Mouse (Mus musculus): ENCODE data around the gene Abhd6.

The Abhd6 gene

DNA sequence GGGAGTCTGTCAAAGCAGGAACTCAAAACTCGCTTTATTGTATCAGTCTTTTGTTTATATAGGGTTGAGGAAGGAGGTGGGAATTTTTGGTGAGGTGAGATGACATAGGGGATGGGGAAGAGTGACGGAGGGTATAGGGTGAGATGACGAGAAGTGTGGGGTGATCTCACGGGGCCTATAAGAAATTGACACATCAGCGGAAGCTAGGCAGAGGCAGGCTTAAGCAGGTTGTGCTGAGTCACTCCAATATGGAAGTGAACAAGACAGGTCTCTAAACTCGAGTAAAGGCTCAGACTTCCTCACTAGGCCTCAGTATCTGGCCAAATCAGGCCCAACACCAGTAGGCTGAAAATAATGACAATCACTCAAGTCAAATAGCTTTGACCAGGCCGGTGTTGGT lies 57.2 kb downstream of the Abhd6 start:
- DNase-seq (ENCODE audit: low read depth, low spot score) = peak; percentile 39

DNA sequence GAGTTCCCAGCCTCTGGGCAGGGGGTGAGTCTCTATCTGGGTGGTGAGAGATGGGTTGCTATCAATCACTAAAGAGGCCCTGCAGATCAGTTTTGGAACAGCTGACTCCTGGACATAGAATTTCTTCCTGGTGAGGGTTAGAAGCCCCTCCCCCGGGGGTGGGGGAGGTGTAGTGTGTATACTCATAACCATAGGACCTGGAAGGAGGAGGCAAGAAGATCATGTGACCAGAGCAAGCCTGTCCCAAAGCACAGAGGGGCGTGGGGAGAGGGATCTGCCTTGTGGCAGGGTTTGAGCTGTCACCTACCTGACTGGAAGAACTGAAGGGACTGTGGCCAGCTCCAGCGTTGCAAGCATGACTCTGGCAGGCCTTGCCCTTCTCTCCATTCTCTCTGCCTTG lies 59.4 kb downstream of the Abhd6 start:
- peak; percentile 77 for DNase-seq (ENCODE audit: low read depth, low spot score)

DNA sequence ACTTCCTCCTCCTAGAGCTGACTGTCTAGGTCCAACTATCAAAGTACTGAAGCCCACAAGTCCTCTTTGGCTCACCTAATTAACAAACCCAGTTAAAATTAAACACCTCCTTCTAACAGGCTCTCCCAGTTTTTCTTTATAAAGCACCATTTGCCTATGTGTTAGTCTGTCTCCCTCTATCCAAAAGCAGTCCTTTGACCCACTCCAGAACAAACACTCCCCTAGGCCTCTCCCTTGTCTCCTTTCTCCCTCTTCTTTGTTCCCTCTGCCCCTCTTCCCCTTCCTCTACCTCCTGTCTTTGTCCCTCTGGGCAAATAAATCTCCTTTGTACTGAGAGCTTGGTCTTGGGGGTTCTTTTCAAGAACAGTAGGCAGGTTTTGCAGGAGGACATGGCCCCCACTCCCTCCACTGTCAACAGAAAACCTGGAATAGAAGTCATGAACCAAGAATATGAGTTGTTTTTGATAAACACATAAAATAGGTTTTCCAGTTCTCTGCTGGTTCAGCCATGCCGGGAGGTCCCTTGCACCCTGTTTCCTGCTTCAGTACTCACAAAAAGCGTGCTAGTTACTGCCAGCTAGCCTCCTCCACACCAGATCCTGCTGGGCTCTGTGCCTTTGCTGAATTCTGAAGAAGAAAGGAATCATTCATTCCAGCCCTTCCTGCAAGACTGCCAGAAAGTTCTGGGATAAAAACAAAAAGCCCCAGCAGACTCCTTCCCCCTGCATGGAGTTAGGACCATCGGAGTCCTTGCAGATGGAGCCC lies 60.0 kb downstream of the Abhd6 start:
- DNase-seq (ENCODE audit: low read depth, low spot score) = no peak

DNA sequence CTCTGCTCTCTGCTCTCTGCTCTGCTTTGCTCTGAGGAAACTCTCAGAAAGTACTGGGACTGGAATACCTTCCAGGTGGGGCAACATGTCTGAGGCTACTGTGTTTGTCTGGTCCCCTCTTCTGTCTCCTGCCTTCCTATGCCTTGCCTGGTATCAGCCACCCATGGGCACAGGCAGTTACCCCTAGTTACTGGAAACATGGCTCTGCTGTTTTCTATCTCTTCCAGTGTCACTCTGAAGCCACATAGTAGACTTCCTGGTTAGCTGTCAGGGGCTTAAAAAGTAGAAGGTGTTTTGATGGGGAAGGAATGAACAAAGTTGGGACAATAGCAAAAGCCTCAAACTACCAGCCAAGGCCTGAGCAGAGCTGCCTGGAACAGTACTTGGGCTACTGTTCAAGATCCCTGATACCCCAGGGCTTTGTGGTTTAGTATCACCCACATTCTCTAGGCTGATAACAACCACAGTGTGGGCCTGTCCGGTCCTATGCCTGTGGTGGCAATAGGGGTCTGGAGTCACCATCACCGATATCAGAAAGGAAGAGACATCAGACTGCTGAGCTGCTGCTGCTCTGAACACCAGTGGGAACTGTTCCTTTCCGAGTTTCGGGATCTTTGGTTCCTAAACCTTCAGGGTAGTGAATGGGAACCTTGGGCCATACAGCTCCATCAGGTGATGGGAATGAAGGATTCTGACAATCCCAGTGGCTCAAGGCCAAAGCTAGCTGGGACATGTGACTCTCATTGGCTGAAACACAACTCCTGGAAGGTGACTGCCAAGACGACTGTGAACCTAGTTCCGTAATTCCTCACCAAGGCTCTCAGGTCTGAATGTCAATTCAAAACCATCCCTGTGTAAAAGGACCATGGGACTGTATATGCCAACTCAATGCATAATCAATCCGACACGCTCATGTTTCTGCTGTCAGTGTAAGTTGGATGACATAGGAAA lies 61.4 kb downstream of the Abhd6 start:
- DNase-seq (ENCODE audit: low read depth, low spot score) = no peak

- DNase-seq (ENCODE audit: low read depth, low spot score) = peak; percentile 96
These were observed 77.5 kb downstream of the Abhd6 start, which contains the start of gene Rpp14 for GRCm38 (mm10) chr14:8080165-8080679. Gene Rpp14 (plus strand): TSS chr14:8080367.

GRCm38 (mm10) chr14:8080718-8081117 lies 78.0 kb downstream of the Abhd6 start:
- peak; percentile 40 for DNase-seq (ENCODE audit: low read depth, low spot score)

DNA sequence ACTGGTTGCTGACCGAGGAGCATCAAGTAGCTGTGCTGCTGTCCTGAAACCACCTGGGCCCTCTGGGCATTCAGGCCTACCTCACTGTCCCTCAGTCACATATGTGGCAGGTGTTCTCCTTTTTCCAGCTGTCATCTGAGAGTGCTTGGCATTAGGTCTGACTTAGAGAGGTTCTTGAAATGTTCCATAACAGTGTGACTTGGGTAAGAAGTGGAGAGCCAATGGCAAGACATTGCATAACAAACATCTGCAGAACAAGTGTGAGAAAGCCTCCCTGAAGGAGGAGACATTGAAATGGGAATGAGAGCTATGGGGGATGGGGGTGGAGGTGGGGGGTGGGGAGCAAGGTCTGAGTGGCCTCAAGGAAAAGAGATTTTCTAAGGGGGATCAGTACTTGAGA lies 80.2 kb downstream of the Abhd6 start:
- no peak for DNase-seq (ENCODE audit: low read depth, low spot score)

- no peak for DNase-seq (ENCODE audit: low read depth, low spot score)
These were observed 86.3 kb downstream of the Abhd6 start for GRCm38 (mm10) chr14:8089016-8089415.

DNA sequence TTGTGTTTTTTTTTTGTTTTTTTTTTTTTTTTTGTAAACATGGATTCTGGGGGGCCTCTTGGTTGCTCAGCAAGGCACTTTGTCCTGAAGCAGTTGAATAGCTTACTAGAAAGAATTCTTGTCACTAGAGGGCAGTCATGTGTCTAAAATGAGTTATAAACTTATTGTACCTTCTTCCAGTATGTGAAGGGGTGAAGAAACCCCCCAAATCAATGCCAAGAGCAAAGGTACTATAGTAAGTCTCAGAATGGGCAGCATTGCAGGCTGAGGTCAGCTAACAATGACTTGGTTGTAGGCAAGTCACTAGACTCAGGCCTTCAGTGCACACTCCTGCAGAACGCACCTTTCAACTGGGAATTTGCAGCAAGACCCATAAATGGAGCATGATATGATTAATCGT lies 89.9 kb downstream of the Abhd6 start:
- peak; percentile 54 for DNase-seq (ENCODE audit: low read depth, low spot score)

DNA sequence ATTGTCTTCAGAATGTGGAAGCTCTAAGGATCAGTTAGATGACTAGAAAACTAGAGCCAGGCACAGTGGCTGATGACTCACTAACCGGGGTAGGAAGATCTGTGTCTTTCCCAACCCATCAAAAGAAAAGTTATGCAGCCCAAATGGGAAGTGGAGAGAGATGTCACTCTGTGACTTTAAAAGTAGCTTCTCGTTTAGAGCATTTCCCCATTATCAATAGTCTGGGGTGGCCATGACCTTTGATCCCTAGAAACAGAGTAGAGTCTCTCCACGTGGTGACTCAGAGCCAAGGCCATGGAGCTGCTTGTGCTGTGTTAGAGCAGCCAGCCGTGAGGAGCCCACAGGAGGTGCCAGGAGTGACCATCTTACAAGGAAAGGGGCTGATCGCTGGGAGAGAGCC lies 90.7 kb downstream of the Abhd6 start:
- DNase-seq (ENCODE audit: low read depth, low spot score) = no peak

DNA sequence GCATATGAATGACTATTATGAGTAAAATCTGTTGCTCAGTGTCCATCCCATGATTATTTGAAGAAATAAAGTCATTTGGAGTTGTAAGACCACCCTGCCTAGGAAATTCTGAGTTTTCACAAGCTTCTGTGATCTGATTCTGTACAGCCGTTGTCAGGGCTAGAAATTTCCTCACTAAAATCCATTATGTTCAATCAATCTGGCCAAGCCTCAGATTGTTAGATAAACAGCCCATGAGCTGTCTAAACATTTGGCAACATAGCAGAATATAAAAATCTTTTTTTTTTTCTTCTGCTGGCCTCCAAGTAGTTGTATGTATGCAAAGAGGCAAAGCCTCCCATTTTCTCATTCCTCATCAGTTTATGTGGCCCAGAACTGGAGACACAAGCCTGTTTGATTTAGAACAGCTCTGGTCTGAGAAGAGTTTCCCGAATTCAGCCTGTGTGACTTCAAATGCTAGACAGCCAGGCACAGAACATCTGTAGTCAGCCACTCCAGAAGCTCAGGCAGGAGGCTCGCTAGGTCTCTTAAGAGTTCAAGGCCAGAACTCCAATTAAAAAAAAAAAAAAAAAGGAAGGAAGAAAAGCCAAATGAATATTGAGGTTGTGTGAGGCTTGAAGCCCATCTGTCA lies 92.3 kb downstream of the Abhd6 start:
- no peak for DNase-seq (ENCODE audit: low read depth, low spot score)

DNA sequence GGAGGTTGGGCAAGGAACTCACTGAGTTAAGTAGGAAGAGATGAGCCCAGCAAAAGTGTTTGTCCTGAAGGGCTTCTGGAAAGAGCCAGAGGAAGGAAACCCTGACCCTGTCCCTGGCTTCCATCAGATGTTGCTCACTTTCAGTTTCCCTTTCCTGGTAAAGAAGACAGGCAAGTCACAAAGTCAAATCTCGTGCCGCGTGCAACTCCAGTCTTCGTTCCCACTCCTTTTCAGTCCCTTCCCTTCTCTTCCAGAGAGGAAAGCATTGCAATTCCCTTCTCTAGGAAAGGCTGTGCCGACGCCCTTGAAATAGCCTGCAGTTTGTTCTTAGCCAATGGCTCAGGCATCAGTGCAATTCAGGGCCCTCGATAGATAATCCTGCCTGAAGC lies 92.9 kb downstream of the Abhd6 start:
- DNase-seq (ENCODE audit: low read depth, low spot score) = peak; percentile 27

GRCm38 (mm10) chr14:8097978-8098686 lies 95.4 kb downstream of the Abhd6 start, which contains the start of gene Pxk:
Gene Pxk (plus strand): TSS chr14:8098211.
- peak; percentile 65 for DNase-seq (ENCODE audit: low read depth, low spot score)

GRCm38 (mm10) chr14:8098687-8098995 lies 95.9 kb downstream of the Abhd6 start:
- no peak for DNase-seq (ENCODE audit: low read depth, low spot score)

DNA sequence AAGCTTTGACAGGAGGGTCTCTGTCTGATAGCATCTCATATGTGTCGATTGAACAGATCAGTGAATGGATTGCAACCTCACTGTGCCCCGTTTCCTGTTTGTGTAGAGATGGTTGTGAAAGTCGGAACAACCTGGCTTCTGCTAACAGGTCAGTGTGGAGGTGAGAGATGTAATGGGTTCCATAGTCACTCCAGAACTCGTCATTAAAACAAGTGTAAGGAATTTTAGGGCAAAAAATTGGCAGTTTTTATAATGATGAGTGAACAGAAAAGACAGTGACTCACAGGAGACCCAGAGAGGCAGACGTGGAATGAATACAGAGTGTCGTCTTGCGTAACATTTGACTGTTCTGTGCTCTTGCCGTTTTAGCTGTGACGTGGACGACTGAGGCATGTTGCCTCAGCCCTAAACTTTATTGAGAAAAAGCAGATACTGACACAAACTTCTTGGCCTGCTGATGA lies 96.9 kb downstream of the Abhd6 start:
- DNase-seq (ENCODE audit: low read depth, low spot score) = no peak

DNA sequence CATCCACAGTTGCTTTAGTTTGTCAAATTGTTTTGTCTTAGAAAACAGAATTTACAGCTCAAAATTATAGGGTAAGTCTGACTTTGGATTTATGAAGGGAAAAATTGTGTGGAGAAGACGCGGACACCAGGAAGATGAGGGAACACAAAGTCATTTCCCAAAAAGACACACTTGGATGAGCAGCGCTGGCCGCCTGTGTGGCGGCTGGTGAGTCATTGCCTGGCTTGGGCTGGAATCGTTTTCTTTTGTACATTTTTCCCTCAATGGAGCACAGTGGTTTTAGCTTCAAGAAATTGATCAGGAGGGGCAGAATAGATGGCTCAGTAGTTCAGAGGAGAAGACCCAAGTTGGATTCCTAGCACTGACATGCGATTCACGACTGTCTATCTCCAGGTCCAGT lies 99.2 kb downstream of the Abhd6 start:
- no peak for DNase-seq (ENCODE audit: low read depth, low spot score)

- no peak for DNase-seq (ENCODE audit: low read depth, low spot score)
These were observed 100.0 kb downstream of the Abhd6 start for GRCm38 (mm10) chr14:8102676-8103075.
